Mouse (Mus musculus): ENCODE measurements around the gene Nabp2.
A peak's percentile ranks its signal among the peaks of the same experiment; 100 is the strongest.

Nabp2 gene

DNA sequence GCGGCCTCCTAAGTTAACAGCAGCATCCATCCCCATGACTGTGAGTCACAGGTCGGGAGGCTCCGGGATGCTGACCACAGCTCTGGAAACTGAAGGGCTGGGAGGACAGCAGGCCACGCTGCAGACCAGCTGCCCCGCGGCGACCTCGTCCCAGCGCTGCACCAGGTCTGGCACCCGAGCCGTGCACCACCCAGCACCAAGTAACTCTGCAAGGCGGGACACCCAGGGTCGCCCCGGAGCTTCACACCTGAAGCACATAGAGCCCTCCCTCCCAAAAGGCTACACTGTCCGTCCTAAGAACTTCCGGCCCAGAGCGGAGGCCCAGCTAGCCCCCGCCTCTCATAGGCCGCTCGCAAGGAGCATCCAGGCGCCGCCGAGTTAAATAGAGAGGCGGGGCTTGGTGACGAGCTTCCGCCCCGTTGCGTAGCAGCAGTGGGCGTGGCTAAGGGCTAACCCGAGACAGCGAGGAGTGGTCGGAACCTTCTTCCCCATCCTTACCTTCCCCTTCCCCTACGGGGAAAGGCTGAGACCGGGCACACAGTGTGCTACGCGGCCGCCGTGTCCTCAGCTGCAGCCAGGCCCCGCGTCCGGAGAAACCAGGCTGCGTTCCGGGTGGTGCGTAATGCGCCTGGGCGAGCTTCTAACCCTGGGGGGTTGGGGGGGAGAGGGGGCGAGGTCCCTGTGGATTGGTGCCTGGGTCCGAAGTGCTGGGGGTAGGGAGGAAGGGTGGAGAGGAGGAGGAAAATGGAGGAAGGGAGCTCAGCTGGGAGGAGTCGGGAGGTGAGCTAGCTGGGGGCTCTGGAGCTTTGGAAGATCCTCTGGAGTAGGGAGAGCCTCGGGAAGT is at the start of gene Nabp2, which contains the start of gene Rnf41:
Gene Nabp2 (minus strand): TSS at position 282 of the 844 bp plus-strand sequence.
Gene Rnf41 (plus strand): TSS at position 447 of the 844 bp plus-strand sequence.
- peak; percentile 93 for DNase-seq

DNA sequence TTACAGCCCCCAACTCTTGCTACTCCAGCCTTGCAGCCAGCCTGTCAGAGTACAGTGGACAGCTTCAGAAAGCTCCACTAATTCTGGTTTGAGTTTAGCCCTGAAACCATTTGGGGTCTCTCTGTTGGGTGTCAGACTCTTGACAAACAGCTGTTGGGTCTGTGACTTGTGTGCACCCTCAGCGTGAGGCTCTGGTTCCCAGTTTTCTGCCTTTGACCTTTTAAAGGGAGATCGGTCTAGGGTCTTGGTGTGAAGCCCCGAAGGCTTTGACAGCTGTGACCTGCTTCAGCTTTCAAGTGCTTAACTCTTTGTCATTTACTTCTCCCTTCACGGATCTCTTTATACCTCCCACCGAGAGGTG is 49.0 kb upstream of the Nabp2 start:
- DNase-seq: no peak

GRCm38 (mm10) chr10:128459409-128460269 is 48.3 kb upstream of the Nabp2 start:
- DNase-seq: peak; percentile 62

- peak; percentile 83 for DNase-seq
Observed at GRCm38 (mm10) chr10:128458719-128459408, 47.6 kb upstream of the Nabp2 start, which contains the start of gene Smarcc2. Gene Smarcc2 (plus strand): TSS chr10:128459248.

DNA sequence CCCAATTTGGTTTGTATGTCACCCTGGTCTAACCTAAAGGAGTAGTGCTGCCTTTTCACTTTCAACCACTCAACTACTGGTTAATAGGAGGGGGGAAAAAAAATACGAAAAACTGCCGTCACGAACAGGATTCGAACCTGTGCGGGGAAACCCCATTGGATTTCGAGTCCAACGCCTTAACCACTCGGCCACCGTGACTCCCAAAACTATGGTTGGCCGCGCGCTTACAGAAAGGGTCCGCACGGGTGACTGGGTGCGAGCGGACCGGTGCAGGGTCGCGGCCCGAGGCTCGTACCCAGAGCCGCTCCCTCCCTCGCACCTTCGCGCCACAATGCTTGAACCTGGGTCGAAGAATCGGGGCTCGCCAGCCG is 47.0 kb upstream of the Nabp2 start:
- peak; percentile 95 for DNase-seq

- DNase-seq: no peak
Observed at GRCm38 (mm10) chr10:128457676-128458075, 46.4 kb upstream of the Nabp2 start.

GRCm38 (mm10) chr10:128455280-128455679 is 44.0 kb upstream of the Nabp2 start:
- DNase-seq: peak; percentile 70

DNA sequence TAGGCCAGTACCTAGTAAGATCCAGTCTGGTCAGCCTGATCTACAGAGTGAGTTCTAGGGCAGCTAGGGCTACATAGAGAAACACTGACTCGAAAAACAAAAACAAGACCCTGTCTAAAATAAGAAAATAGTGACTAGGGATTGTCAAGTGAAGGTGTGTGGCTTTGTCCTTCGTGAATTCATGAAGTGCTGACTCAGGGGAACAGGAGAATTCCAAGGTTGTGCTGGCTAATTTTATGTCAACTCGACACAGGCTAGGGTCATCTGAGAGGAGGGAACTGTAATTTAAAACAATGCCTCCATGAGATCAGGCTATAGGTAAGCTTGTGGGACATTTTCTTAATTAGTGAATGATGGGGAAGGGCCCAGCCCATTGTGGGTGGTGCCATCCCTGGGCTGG is 43.2 kb upstream of the Nabp2 start:
- no peak for DNase-seq

- no peak for DNase-seq
Observed at GRCm38 (mm10) chr10:128451014-128451413, 39.7 kb upstream of the Nabp2 start.

GRCm38 (mm10) chr10:128445407-128445806 is 34.1 kb upstream of the Nabp2 start:
- no peak for DNase-seq

- DNase-seq: no peak
Observed at GRCm38 (mm10) chr10:128444354-128444753, 33.1 kb upstream of the Nabp2 start.

DNA sequence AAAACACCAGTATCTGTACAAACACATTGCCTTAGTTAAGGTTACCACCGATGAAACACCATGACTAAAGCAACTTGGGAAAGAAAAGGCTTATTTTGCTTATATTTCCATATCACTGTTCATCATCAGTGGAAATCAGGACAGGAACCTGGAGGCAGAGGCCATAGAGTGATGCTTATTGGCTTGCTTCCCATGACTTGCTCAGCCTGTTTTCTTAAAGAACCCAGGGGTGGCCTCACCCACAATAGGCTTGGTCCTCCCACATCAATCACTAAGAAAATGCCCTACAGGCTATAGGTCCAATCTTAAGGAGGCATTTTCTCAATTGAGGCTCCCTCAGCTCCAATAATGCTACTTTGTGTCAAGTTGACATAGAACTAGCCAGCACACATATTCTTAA is 31.4 kb upstream of the Nabp2 start:
- DNase-seq: no peak

DNA sequence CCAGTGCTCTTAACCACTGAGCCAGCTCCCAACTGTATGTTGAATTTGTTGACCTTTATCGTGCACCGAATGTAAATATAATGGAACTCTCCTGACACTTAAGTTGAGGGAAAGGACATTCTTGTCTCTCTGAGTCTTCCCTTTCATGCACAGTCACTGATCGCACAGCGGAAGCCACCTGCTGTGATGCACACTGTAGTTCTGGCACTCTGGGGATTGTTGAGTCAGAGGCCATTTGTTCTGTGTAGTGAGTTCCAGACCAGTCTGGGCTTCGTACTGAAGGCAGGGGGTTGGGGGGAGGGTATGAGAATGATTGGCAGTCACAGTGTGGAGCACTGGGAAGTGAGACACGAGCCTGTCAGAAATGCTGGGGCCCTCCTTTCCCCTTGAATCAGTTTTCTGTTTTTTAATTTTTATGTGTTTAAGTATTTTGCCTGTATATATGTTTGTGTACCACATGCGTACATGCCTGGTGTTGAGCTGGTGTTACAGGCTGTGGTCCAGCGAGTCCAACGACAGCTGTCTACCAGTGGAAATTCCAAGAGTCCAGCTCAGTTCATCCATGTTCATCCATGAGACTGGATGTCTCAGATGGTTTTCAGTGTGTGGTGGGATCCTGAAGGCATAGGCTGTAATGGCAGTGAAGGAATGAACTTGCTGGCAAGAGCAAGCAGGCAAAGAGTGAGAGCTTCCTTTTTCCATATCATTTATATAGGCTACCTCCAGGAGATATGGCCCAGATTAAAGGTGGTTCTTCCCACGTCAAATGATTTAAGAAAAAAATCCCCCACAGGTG is 30.2 kb upstream of the Nabp2 start:
- DNase-seq: no peak

DNA sequence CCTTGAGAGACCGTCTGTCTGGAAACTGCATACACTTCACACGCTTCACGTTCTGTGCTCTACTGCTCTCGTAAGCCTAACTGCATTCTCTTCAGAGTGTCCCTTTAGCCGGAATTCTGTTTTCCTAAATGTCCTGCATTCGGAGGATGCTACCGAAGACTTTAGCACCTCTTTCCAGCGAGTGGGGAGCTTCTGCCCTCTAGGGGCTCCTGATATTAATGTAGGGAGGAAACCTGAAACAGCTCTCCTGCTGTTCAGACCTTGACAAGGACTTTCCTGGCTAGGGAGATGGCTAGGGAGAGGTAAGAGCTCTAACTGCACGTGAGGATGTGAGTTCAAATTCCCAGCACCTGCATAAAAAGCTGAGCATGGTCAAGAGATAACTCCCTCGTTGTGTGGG is 29.1 kb upstream of the Nabp2 start:
- DNase-seq: no peak

GRCm38 (mm10) chr10:128438675-128439279 is 27.5 kb upstream of the Nabp2 start:
- no peak for DNase-seq

GRCm38 (mm10) chr10:128436376-128436775 is 25.1 kb upstream of the Nabp2 start:
- peak; percentile 53 for DNase-seq

DNA sequence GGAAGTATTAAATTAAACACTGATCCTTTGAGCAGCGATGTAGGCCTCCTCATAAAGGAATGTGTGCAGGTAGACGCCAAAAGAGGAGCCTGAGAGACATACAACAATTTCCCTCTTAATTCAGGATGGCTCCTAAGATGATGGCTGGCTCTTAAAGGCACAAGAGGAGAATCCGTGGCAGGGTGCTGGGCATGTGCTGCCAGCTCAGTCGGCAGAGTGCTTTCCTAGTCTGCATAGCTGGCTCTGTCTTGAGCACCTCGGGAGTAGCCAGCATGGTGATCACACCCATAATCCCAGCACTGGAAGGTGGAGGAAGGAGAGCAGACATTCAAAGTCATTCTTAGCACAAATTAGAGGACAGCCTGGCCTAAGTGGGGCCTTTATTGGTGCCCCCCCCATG is 24.6 kb upstream of the Nabp2 start:
- DNase-seq: peak; percentile 48

- peak; percentile 65 for DNase-seq
Observed at GRCm38 (mm10) chr10:128435186-128435823, 24.0 kb upstream of the Nabp2 start.

DNA sequence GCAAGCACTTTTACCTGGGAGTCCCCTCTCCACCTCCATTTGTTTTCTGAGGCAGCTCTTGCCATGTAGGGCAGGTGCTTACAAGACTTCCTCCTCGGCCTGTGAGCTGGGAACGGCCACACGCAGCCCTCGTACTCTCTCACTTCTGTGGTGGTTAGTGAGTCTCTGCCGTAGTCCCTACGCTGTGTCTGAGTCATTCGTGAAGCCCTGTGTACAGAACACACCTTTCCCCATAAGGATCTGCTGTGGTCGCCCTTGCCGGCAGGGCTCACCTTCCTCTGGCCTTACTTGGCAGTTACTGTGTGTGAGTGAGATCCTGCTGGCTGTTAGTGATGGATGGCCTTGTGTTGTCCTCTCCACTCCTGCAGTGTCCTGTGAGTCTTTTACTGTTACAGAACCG is 23.4 kb upstream of the Nabp2 start:
- peak; percentile 27 for DNase-seq

- DNase-seq: no peak
Observed at GRCm38 (mm10) chr10:128433417-128433816, 22.1 kb upstream of the Nabp2 start.

- DNase-seq: no peak
Observed at GRCm38 (mm10) chr10:128429454-128429853, 18.2 kb upstream of the Nabp2 start.
